Mouse (Mus musculus) monocyte, adult 5-6 weeks (primary cell): ENCODE results near the gene Ciao2a. TPM values are rescaled to one million over a fixed set of nuclear protein-coding genes. Genes with fewer than 3 reads are reported as not detected.

ENCODE experiments used
- ATAC-seq: fragments of 153-309, 156-312 bp; replicated peaks from 2 replicates; pipeline ENCODE4 v1.8.0; 2017; ENCODE audit warnings: mild to moderate bottlenecking; ENCODE audit not compliant: low TSS enrichment, insufficient number of reproducible peaks, severe bottlenecking, poor library complexity, low FRiP score
- total RNA-seq: library from RNA; stranded (forward); fragments of 200-1000, 200-491, 200-594 nt; gene quantifications from 3 replicates; pipeline ENCODE4 v1.2.3, GENCODE M21; 2017

The Ciao2a gene
- total RNA-seq, 1 experiment from 2014 or later, result 213 TPM

DNA sequence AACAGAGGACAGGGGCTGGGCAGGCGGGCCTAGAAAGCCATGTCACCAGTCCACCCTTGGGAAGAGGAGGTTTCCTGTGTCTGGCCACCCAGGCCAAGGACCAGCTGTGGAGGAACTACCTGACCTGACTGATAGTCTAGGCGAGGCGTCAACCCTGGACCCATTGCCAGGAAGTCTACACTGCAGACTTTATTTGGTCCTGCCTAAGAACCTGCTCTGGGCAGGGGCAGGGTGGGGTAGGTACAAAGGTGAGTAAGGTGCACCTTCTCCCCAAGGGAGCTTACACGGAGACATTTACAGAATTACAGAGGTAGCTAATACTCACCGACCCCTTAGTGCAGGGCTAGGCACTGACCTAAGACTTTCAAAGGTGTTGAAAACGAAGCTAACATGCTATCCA lies 27.2 kb downstream of the Ciao2a start:
- no peak for ATAC-seq

DNA sequence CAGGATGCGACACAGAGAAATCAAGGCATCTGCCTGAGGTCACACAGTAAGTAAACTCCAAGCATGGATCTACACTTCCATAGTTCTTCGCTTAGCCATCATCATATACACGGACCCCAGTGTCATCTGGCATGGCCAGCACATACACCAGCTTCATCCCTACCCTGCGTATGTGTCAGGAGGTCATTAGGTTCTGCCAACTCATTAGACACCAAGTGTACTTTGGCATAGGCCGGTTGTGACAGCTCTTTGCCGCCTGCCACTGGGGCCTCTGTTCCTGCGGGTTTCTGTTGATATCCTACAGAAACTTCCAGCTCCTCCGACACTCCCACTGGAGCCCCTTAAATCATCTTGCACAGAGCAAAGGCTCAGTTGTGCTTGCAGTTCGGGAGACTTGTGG lies 27.6 kb downstream of the Ciao2a start:
- no peak for ATAC-seq

DNA sequence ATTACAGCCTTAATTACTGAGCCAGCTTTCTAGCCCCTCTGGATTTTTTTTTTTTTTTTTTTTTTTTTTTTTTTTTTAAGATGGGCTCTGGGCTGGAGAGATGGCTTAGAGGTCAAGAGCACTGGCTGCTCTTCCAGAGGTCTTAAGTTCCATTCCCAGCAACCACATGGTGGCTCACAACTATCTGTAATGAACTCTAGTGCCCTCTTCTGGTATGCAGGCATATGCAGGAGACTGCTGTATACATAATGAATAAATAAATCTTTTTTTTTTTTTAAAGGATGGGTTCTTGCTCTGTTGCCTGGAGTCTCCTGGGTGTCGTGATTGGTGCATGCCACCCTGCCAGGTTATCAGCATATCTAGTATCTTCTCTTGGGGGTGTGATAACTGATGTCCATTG lies 29.1 kb downstream of the Ciao2a start:
- no peak for ATAC-seq

DNA sequence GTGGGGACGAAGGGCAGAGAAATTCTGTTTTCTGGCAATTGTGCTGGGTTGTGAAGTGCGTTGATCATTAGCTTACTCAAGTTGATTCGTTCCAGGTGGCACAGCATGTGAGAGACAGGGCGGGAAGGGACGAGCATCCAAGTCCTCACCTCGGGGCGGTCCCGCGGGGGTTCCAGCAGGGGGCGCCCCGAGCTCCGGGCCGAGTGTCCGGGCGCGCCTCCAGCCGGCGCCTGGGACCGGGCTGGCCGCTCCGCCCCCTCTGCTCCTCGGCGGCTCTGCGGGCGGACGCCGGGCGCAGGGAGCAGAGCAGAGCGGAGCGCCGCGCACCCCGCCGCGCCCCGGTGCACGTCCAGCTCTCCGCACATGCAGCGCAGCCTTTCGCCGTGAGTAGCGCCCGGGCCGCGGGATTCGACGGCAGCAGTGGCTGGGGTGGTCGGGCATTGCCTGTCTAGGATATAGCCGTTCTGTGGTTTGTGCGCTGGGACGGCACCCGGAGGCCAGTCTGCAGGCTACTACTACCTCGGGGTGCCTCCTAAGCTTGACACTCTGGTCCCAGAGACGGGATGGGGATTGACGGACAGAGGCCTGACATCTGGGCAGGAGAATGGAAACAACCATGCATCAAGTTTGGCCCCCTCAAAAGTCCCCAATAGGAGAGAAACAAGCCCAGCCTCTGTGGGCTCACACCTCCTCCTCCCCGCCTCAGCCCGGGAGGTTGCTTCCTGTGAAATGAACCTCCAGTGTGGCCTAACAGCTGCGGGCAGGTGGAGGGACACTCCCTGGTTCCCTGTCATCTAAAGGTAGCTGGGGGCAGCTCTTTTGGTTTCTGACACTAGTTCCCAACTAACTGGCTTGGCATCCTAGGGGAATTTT lies 31.8 kb downstream of the Ciao2a start, which contains the start of gene Dapk2:
Gene Dapk2, plus strand, starts transcription at position 266 of the 873 bp plus-strand sequence.
- no peak; the same call in 1 of the 2 replicates for ATAC-seq

DNA sequence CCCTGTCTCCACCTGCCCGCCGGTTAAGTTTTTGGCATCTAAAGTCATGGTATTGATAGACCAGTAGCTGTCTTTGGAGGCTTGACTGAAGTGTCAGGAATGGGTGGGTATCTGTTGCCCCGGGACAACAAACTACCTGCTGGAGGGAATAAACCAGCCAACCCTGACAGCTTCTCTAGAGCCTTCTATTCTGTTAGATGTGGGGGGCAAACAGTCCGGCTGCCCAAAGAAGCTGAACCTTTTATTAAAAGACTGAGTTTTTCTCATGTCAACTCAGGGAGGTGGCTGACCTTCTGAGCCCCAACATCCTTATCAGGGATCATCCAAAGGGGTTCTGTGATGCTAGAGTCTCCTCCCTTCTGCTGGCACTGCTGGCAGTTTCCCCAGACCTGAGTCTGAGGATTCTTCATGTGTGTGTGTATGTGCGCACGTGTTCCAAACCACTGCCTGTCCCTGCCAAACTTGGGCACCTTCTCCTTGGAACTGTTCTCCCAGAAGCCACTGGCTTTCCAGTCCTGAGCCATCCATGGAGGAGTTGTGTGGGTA lies 32.5 kb downstream of the Ciao2a start:
- ATAC-seq, result no peak

DNA sequence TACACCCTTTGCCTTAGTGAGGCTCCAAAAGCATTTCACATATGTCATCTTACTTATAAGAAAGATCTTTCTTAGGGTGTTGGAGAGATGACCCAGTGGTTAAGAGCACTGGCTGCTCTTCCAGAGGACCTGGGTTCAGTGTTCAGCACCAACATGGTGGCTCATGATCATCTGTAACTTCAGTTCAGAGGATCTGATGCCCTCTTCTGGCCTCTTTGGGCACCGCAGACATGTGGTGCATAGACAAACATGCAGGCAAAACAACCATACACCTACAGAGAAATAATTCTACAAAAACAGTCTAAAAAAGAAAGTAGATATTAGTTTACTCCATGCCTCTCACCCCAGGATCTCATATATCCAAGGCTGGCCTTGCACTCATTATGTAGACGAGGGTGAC lies 33.7 kb downstream of the Ciao2a start:
- ATAC-seq, result no peak

DNA sequence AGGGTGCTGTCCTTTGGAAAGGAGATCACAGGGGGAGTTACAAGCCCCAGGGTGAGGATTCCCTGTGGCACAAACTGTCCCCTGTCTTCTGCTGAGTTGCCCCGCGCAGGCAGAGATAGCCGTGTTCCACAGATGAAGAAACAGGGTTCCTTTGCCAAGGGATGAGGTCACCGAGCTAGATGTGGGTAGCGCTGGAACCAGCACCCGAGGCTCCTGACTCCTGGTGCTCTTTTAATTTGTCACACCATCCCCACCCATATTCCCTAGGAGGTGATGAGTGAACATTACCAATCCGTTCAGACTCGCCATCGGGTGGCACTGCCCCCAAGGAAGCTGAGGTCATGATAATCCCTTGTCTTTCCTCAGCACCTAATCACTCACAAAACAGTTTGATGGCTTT lies 36.6 kb downstream of the Ciao2a start:
- no peak for ATAC-seq

DNA sequence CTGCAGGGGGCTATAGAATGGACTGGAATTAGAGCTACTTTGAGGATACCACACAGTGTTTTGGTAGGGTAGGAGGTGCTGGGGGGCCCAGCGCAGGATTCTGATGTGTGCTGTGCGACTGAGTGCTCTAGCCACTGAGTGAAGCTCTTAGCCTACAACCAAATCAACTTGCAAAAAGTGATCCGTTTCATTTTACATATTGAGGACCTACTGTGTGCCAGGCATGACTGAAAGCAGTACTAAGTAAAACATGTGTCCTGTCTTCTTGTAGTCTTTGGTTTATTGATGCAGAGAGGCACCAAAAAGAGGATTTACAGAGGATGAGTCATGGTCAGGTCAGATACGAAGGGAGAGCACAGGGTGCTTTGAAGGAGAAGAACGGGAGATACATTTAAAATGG lies 40.8 kb downstream of the Ciao2a start:
- ATAC-seq, result no peak

DNA sequence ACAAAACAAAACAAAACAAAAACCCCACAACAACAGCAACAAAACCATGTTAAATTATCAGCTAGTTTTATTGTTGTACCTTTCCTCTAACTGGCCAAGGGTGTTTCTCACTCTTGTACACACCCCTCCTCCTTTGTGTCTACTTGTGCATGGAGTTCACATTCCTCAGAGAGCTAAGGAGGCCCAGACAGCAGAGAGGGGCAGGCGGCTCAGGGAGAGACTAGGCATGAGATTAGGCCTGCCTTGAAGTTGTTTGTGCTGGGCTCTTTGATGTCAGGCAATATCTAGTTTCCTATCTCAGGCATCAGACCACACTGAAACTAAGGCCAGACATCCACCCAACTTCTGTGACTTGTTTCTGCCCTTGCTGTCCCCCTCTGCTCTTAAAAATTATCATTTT lies 41.8 kb downstream of the Ciao2a start:
- no peak for ATAC-seq

DNA sequence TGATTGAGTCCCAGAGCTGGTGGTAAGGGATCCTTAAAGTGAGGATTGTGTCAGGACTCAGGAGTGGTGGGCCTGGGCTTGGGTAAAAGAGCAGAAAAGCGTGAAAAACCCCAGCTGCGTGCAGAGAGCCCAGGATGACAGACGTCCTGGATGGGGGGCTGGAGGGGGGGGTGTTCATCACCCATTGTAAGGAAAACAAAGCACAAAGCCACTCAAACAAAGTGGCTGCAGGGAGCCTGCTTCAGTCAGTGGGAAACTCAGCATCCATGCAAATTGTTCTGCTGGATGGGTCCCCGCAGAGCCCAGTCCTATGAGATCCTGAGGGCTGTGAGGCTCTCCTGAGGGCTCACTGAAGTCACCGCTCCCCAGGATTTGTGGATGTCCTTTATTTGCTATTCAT lies 44.1 kb downstream of the Ciao2a start:
- no peak for ATAC-seq

DNA sequence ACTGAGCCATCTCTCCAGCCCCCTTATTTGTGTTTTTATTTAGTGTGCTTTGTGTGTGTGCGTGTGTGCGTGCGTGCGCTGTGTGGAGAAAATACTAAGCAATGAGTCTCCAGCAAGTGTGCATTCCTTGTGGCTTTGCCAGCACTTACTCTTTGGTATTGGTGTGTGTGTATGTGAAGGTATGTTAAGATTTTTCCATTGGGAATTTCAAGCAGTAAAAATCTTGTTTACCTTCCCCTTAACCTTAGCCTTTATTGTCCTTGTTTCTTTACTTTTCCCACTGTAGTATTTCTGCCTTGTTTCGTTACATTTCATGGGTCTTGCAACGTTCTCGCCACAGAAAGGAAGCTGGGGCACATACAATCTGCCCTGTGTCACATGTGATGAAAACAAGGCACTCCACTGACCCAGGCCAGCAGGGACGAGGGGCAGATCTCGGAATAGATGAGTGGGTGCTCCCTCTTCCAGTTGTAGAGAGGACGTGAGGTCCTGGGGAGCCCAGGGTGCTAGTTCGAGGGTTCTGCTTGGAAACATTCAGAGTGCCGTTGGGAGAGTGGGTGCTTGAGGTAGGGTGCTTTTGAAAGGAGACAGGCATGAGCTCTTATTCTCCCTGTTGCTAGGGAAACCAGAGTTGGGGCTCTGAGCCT lies 45.0 kb downstream of the Ciao2a start:
- no peak for ATAC-seq

DNA sequence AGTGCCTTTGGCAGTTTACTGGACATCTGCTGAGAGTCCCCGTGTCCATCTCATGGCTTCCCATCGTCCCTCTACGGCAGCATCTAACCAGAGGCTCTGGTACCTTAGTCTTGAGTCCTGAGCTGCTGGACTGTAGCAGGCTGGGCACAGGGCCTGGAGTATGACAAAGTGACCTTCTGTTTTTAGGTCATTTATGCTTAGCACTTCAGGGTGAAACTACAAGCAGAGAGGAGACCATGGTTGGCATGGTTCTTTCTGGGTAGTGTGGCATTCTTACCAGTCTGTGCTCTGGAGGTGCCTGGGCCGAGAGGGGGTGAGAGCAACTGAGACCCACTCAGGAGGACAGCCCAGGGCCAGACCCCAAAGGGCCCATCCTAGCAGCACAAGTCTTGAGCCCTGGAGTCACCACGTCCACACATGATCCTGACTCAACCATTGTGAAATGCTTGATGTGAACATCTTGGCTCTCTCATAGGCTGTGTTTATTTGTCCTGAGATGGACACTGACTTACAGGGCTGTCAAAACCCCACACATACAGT lies 47.0 kb downstream of the Ciao2a start:
- no peak for ATAC-seq

DNA sequence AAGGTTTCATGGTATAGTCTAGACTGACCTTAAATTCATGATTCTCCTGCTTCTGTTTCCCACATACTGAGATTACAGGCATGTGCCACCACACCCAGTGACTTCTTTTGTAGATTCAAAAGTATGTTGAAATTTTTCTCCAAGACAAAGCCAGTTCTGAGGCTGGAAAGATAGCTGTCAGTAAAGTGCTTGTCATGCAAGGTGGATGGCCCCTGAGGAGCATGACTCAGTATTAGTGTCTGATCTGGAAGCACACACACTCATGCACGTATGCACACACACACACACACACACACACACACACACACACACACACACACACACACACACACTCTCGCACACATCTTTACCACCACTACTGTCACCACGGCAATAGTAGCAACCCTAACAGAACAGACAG lies 48.6 kb downstream of the Ciao2a start:
- ATAC-seq, result no peak

DNA sequence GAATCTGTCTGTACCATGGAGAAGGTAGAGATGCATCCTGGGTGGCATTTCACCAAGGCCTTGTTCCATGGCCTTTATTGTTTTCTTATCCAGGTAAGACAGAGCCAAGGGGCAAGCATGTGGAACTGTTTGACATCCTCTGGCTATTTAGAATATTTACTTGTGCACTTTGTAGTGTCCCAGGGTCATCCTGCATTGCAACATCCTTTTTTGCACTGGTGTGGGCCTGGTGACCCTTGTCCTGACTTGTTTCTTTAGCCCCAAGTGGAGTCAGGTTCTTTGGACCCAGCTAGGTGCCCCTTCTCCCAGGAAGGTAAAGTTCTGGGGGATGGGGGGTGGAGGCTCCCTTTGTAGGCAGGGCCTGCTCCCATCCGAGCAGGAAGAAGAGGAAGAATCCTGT lies 51.6 kb downstream of the Ciao2a start:
- no peak for ATAC-seq

DNA sequence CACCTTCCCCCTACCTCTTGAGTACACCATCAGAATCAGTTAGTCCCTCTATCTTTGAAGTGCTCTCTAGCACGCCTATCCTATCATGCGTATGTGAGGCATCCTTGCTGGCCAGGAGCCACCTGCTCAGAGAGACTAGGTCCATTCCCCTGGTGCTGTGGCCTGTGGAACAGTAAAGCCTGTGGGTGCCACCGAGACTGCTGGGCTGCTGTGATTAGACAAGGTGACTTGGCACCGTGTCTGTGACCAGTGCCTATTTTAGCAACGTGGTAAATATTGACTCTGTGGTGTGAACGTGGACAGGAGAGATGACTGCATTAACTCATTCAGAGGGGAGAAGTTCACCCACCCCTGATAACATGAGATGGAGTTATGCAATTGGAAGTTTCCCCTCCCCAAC lies 53.4 kb downstream of the Ciao2a start:
- ATAC-seq, result no peak

DNA sequence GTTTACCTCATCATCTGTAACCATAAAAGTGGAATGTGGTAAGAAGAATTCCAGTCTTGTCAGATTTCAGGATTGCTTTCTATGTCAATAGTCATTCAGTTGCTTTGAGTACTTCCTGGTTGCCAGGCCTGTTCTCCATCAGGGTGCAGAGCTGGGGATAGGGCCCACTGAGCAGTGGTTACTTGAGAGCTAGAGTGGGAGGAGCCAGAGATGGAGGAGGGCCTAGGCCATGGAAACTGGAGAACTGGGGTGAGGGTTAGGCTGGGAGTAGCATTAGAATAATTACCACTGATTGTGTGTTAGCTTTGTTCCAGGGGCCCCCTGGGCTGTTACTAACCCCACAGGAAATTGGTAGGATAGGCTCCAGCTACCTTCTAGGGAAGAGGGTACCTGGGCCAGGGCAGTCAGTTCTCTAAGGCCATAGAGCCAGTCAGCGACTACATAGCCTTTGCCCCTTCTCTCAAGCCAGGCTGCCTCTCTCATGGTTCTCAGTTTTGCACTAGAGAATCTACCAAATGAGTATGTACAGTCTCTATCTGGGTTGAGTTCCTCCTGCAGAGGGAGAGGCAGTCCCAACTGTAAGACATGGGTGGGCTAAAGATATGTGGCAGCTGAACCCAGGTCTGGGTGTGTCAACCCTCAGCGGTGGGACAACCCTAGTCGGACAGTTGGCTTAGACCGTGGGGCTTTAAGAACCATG lies 54.9 kb downstream of the Ciao2a start:
- ATAC-seq, result no peak

DNA sequence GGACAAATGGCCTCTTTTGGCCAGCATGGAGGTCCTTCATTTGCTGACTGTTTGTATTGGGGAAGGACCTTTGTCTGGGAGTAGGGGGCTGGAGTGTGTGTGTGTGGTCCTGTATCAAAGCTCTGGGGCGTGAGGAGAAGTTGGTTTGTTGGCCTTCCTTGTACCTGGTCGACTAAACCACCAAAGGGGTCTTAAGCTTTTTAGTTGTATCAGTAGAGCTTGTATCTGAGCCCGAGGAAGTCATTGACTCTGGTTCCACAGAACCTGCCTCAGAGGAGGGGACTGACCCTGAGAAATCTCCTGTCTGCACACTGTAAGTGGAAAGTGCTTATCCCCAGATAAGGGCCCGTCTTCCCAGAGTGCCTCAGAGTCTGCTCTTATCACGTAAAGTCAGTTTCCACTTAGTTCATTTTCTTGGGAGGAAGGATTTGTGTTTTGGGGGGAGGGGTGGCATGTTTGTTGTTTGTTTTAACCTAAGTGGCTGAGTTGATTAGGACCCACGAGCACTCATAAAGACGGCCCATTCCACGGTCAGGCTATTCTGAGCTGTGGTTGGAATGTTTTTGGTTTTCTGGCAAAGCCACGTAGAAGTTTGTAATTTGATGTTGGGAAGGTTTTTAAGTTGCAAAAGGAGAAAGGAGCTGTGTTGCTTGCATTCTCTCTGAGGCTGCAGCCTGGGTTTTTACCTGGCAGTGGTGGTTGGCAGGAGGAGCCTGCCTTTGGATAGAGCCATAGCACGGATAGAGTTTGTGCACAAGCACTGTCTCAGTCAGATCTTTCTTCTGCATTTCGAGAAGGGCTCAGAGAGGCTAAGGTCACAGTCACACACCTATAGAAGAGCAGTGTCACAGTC lies 55.6 kb downstream of the Ciao2a start:
- no peak for ATAC-seq

DNA sequence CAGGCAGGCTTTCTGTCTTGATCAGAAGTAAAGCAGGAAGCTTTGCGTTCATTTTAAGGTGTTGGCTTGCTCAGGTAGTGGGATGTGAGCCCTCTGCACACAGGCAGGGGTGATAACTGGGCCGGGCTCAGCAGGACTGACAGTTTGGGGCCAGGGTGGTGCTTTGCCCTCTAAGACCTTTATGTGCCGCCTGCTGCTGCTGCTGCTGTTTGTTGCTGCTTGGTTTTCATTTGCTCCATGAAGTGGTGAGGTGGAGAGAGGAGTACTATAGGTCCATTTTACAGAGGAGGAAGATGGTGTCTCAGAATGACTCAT lies 56.2 kb downstream of the Ciao2a start:
- no peak for ATAC-seq
